Mouse (Mus musculus): Measurements from ENCODE around the gene Rad23a. TPM values are rescaled to one million over a fixed set of nuclear protein-coding genes. Genes with fewer than 3 reads are reported as not detected.
"Not testable (repeated sequence)": the region's sequence is repeated elsewhere in the genome, so short reads cannot be mapped to it uniquely, and the experiment has no call there.

Rad23a gene
- polyA plus RNA-seq, 1 experiment: 169 TPM

DNA sequence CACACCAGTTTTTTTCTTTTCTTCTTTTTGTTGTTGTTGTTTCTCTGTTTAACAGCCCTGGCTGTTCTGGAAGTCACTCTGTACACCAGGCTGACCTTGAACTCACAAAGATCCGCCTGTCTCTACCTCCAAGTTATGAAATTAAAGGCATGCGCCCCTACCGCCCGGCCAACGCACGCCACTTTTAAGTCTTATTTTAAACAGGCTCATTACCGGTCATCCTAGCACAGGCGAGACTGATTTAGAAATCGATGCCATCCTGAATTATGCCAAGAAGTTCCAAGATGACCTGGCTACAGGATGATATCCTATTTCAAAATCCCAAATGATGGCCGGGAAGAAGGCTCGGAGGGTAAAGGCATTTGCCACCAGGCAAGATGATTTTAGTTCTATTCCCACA lies 9.0 kb downstream of the Rad23a start, which contains the start of gene Gadd45gip1:
Gene Gadd45gip1, plus strand, starts transcription at position 33 of the 400 bp plus-strand sequence.
- no peaks in the 10 kb centered on the region; the same call in 1 of the 2 replicates for H3K4me1 ChIP-seq (ENCODE audit: control insufficient read depth, insufficient read depth, low read length)
- WGBS: 10% methylated on average over 11 of the region's 11 CpGs

GRCm38 (mm10) chr8:84826518-84826917 lies 13.9 kb downstream of the Rad23a start:
- not testable (repeated sequence) for H3K4me1 ChIP-seq (ENCODE audit: control insufficient read depth, insufficient read depth, low read length); H3K4me3 ChIP-seq (replicated peaks; ENCODE audit: control insufficient read depth, low read depth, low read length); H3K27ac ChIP-seq (ENCODE audit: control insufficient read depth, insufficient read depth, low read depth, low read length, poor library complexity)
- 94% methylated on average over 2 of the region's 2 CpGs for WGBS

More for the DNA sequence above, 9.0 kb downstream of the Rad23a start, which contains the start of gene Gadd45gip1:
- Histone ChIP-seq H3K27ac (ENCODE audit: control insufficient read depth, insufficient read depth, low read depth, low read length, poor library complexity) (peak within 1 kb of the TSS; percentile 88), H3K4me3 (replicated peaks; ENCODE audit: control insufficient read depth, low read depth, low read length) (peak within 1 kb of the TSS; percentile 100)
- peak; percentile 60 for TF ChIP-seq CTCF (IDR thresholded peaks at IDR 0.05; ENCODE audit: control insufficient read depth, insufficient read depth, low read length)
- TF ChIP-seq POLR2A (IDR thresholded peaks at IDR 0.05; ENCODE audit: borderline replicate concordance, control insufficient read depth, low read depth, low read length): no peak

GRCm38 (mm10) chr8:84825636-84826035 lies 14.8 kb downstream of the Rad23a start:
- no peak overlapping the region for H3K4me3 ChIP-seq (replicated peaks; ENCODE audit: control insufficient read depth, low read depth, low read length)
- peak overlapping the region; percentile 41 for H3K27ac ChIP-seq (ENCODE audit: control insufficient read depth, insufficient read depth, low read depth, low read length, poor library complexity)
- TF ChIP-seq POLR2A (IDR thresholded peaks at IDR 0.05; ENCODE audit: borderline replicate concordance, control insufficient read depth, low read depth, low read length) (no peak), CTCF (IDR thresholded peaks at IDR 0.05; ENCODE audit: control insufficient read depth, insufficient read depth, low read length) (no peak)
- H3K4me1 ChIP-seq (ENCODE audit: control insufficient read depth, insufficient read depth, low read length): no peaks in the 10 kb centered on the region
- 18% methylated on average over 4 of the region's 4 CpGs for WGBS

- Histone ChIP-seq H3K4me3 (replicated peaks; ENCODE audit: control insufficient read depth, low read depth, low read length) (no peak overlapping the region), H3K27ac (ENCODE audit: control insufficient read depth, insufficient read depth, low read depth, low read length, poor library complexity) (no peak overlapping the region), H3K4me1 (ENCODE audit: control insufficient read depth, insufficient read depth, low read length) (no peaks in the 10 kb centered on the region)
- TF ChIP-seq POLR2A (IDR thresholded peaks at IDR 0.05; ENCODE audit: borderline replicate concordance, control insufficient read depth, low read depth, low read length): no peak
- TF ChIP-seq CTCF (IDR thresholded peaks at IDR 0.05; ENCODE audit: control insufficient read depth, insufficient read depth, low read length): peak; percentile 95
- WGBS: 4% methylated on average over 18 of the region's 18 CpGs
Measured at GRCm38 (mm10) chr8:84823653-84824052, 16.8 kb downstream of the Rad23a start.

GRCm38 (mm10) chr8:84822723-84823122 lies 17.7 kb downstream of the Rad23a start, which contains the start of gene Dand5:
Dand5 (minus strand) TSS chr8:84822823.
- 91% methylated on average over 3 of the region's 3 CpGs for WGBS
- Histone ChIP-seq H3K4me3 (replicated peaks; ENCODE audit: control insufficient read depth, low read depth, low read length) (no peak within 1 kb of the TSS), H3K27ac (ENCODE audit: control insufficient read depth, insufficient read depth, low read depth, low read length, poor library complexity) (no peak within 1 kb of the TSS), H3K4me1 (ENCODE audit: control insufficient read depth, insufficient read depth, low read length) (no peaks in the 10 kb centered on the region)
- TF ChIP-seq CTCF (IDR thresholded peaks at IDR 0.05; ENCODE audit: control insufficient read depth, insufficient read depth, low read length): no peak
- TF ChIP-seq POLR2A (IDR thresholded peaks at IDR 0.05; ENCODE audit: borderline replicate concordance, control insufficient read depth, low read depth, low read length): no peak

- WGBS: 87% methylated on average over 17 of the region's 17 CpGs
- TF ChIP-seq POLR2A (IDR thresholded peaks at IDR 0.05; ENCODE audit: borderline replicate concordance, control insufficient read depth, low read depth, low read length): no peak
- TF ChIP-seq CTCF (IDR thresholded peaks at IDR 0.05; ENCODE audit: control insufficient read depth, insufficient read depth, low read length): no peak
- no peak overlapping the region for H3K27ac ChIP-seq (ENCODE audit: control insufficient read depth, insufficient read depth, low read depth, low read length, poor library complexity)
- H3K4me1 ChIP-seq (ENCODE audit: control insufficient read depth, insufficient read depth, low read length): no peaks in the 10 kb centered on the region; the same call in 1 of the 2 replicates
- H3K4me3 ChIP-seq (replicated peaks; ENCODE audit: control insufficient read depth, low read depth, low read length): no peak overlapping the region
Measured at GRCm38 (mm10) chr8:84816117-84816516, 24.3 kb downstream of the Rad23a start.

DNA sequence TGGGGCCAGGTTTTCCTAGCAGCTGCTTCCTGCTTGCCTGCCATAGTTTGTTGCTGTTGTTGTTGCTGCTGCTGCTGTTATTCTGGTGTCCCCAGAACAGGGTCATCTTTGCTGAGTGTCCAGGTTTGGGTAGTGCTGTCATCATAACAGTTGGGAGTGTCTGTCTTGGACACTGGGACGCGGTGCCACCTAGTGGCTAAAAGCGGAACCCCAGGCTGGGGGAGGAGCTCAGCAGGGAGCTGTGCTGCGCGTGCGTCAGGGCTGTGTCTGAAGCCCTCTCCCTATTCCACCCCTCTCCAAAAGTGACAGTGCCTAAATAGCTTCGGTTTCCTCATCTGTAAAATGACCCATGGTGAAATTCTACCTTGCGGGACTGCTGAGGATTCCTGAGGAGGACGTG lies 24.9 kb downstream of the Rad23a start:
- WGBS: 10% methylated on average over 9 of the region's 9 CpGs
- Histone ChIP-seq H3K27ac (ENCODE audit: control insufficient read depth, insufficient read depth, low read depth, low read length, poor library complexity) (no peak overlapping the region), H3K4me3 (replicated peaks; ENCODE audit: control insufficient read depth, low read depth, low read length) (no peak overlapping the region), H3K4me1 (ENCODE audit: control insufficient read depth, insufficient read depth, low read length) (no peaks in the 10 kb centered on the region; the same call in 1 of the 2 replicates)
- TF ChIP-seq POLR2A (IDR thresholded peaks at IDR 0.05; ENCODE audit: borderline replicate concordance, control insufficient read depth, low read depth, low read length) (0 out of 2 replicates have a peak, but pooled peaks have one; percentile 14), CTCF (IDR thresholded peaks at IDR 0.05; ENCODE audit: control insufficient read depth, insufficient read depth, low read length) (peak; percentile 98)

GRCm38 (mm10) chr8:84814555-84815441 lies 25.7 kb downstream of the Rad23a start:
- peak overlapping the region; percentile 14; the same call in 1 of the 2 replicates for H3K27ac ChIP-seq (ENCODE audit: control insufficient read depth, insufficient read depth, low read depth, low read length, poor library complexity)
- no peak overlapping the region for H3K4me3 ChIP-seq (replicated peaks; ENCODE audit: control insufficient read depth, low read depth, low read length)
- no peaks in the 10 kb centered on the region; the same call in 1 of the 2 replicates for H3K4me1 ChIP-seq (ENCODE audit: control insufficient read depth, insufficient read depth, low read length)
- WGBS: 34% methylated on average over 19 of the region's 19 CpGs
- TF ChIP-seq POLR2A (IDR thresholded peaks at IDR 0.05; ENCODE audit: borderline replicate concordance, control insufficient read depth, low read depth, low read length): no peak
- no peak for TF ChIP-seq CTCF (IDR thresholded peaks at IDR 0.05; ENCODE audit: control insufficient read depth, insufficient read depth, low read length)

Measured in bone marrow, adult 2 months (tissue).